Mouse (Mus musculus): ENCODE measurements at regions not wholly inside any gene's neighbourhood (a gene's known extent, or its start where the extent isn't known, plus 50 kb on each side); places are given as distances from the start of the nearest gene placed in this dataset.

- peak; percentile 14 for DNase-seq (ENCODE audit: low read depth)
These were observed 184.1 kb upstream of the Fn1 start for GRCm38 (mm10) chr1:71837039-71837648.

- no peak for DNase-seq (ENCODE audit: low read depth)
These were observed 177.4 kb upstream of the Fn1 start for GRCm38 (mm10) chr1:71830379-71830778.

GRCm38 (mm10) chr1:71824410-71824809 lies 171.4 kb upstream of the Fn1 start:
- no peak for DNase-seq (ENCODE audit: low read depth)

GRCm38 (mm10) chr1:71822123-71822522 lies 169.1 kb upstream of the Fn1 start:
- DNase-seq (ENCODE audit: low read depth): no peak

- DNase-seq (ENCODE audit: low read depth): no peak
These were observed 168.1 kb upstream of the Fn1 start for GRCm38 (mm10) chr1:71821099-71821498.

- peak; percentile 81 for DNase-seq (ENCODE audit: low read depth)
These were observed 163.3 kb upstream of the Fn1 start for GRCm38 (mm10) chr1:71816306-71816705.

GRCm38 (mm10) chr1:71814141-71814540 lies 161.1 kb upstream of the Fn1 start:
- no peak for DNase-seq (ENCODE audit: low read depth)

GRCm38 (mm10) chr1:71812171-71812695 lies 159.2 kb upstream of the Fn1 start:
- no peak for DNase-seq (ENCODE audit: low read depth)

- no peak for DNase-seq (ENCODE audit: low read depth)
These were observed 158.3 kb upstream of the Fn1 start for GRCm38 (mm10) chr1:71811196-71811788.

- no peak for DNase-seq (ENCODE audit: low read depth)
These were observed 155.0 kb upstream of the Fn1 start for GRCm38 (mm10) chr1:71808005-71808404.

- peak; percentile 82 for DNase-seq (ENCODE audit: low read depth)
These were observed 154.6 kb upstream of the Fn1 start for GRCm38 (mm10) chr1:71807586-71807985.

- DNase-seq (ENCODE audit: low read depth): no peak
These were observed 148.5 kb upstream of the Fn1 start for GRCm38 (mm10) chr1:71801283-71802066.

GRCm38 (mm10) chr1:71800581-71800980 lies 147.6 kb upstream of the Fn1 start:
- DNase-seq (ENCODE audit: low read depth): peak; percentile 43

GRCm38 (mm10) chr1:71798636-71799035 lies 145.6 kb upstream of the Fn1 start:
- no peak for DNase-seq (ENCODE audit: low read depth)

- DNase-seq (ENCODE audit: low read depth): peak; percentile 56
These were observed 135.4 kb upstream of the Fn1 start for GRCm38 (mm10) chr1:71788408-71788807.

GRCm38 (mm10) chr1:71784880-71785279 lies 131.9 kb upstream of the Fn1 start:
- DNase-seq (ENCODE audit: low read depth): no peak

- no peak for DNase-seq (ENCODE audit: low read depth)
These were observed 125.3 kb upstream of the Fn1 start for GRCm38 (mm10) chr1:71778292-71778691.

- DNase-seq (ENCODE audit: low read depth): no peak
These were observed 123.0 kb upstream of the Fn1 start for GRCm38 (mm10) chr1:71775865-71776501.

GRCm38 (mm10) chr1:71772526-71772925 lies 119.5 kb upstream of the Fn1 start:
- peak; percentile 56 for DNase-seq (ENCODE audit: low read depth)

- DNase-seq (ENCODE audit: low read depth): peak; percentile 74
These were observed 118.8 kb upstream of the Fn1 start for GRCm38 (mm10) chr1:71771798-71772197.

GRCm38 (mm10) chr1:71769595-71769994 lies 116.6 kb upstream of the Fn1 start:
- DNase-seq (ENCODE audit: low read depth): no peak

GRCm38 (mm10) chr1:71767705-71768104 lies 114.7 kb upstream of the Fn1 start:
- no peak for DNase-seq (ENCODE audit: low read depth)
